Mouse (Mus musculus) MEL (cell line): ENCODE data around the gene Nccrp1. TPM values are rescaled to one million over a fixed set of nuclear protein-coding genes. Genes with fewer than 3 reads are reported as not detected.

Experiments
- DNase-seq: peaks from one replicate; pipeline ENCODE4 v3.0.0; 2011; ENCODE audit warnings: low read depth, low spot score
- H3K27ac ChIP-seq: 2 replicates; pipeline ENCODE4 v1.5.1; 2012; ENCODE audit warnings: low read depth, mild to moderate bottlenecking, control low read depth, low read length, moderate library complexity; ENCODE audit not compliant: control insufficient read depth
- H3K27me3 ChIP-seq, 2 experiments: fragments of 150-350 bp in 1 of 2; sonication (generic) in 1 of 2; 2 replicates each; pipeline ENCODE4 v1.6.1; 2012; ENCODE audit warnings: low read length in 2 of 2, mild to moderate bottlenecking in 2 of 2, improper control_type of control experiment in 1 of 2, moderate library complexity in 1 of 2; ENCODE audit not compliant: insufficient read depth in 2 of 2, control insufficient read depth in 1 of 2
- H3K36me3 ChIP-seq, 2 experiments: 2 replicates each; pipeline ENCODE4 v1.6.1; 2012 to 2014; ENCODE audit warnings: low read length in 2 of 2, improper control_type of control experiment in 1 of 2, inconsistent platforms in 1 of 2, mild to moderate bottlenecking in 1 of 2; ENCODE audit not compliant: insufficient read depth in 2 of 2, control insufficient read depth in 1 of 2
- H3K4me1 ChIP-seq, 2 experiments: fragments of 150-350 bp in 1 of 2; sonication (generic) in 1 of 2; 2 replicates each; pipeline ENCODE4 v1.6.1; 2012; ENCODE audit warnings: low read length in 2 of 2, improper control_type of control experiment in 1 of 2, mild to moderate bottlenecking in 1 of 2; ENCODE audit not compliant: insufficient read depth in 2 of 2, control insufficient read depth in 1 of 2
- H3K4me3 ChIP-seq, 2 experiments: fragments of 150-350 bp in 1 of 2; sonication (generic) in 1 of 2; 2 replicates each; pipeline ENCODE4 v1.5.1; 2012; ENCODE audit warnings: low read depth in 2 of 2, low read length in 2 of 2, mild to moderate bottlenecking in 2 of 2, moderate library complexity in 2 of 2, control low read depth in 1 of 2, improper control_type of control experiment in 1 of 2; ENCODE audit not compliant: control insufficient read depth in 1 of 2, insufficient read depth in 1 of 2
- H3K79me2 ChIP-seq: 2 replicates; pipeline ENCODE4 v1.6.1; 2012; ENCODE audit warnings: mild to moderate bottlenecking, low read length, moderate library complexity; ENCODE audit not compliant: control insufficient read depth, poor library complexity, insufficient read depth
- H3K9ac ChIP-seq: 2 replicates; pipeline ENCODE4 v1.6.1; 2012; ENCODE audit warnings: low read depth, mild to moderate bottlenecking, control low read depth, low read length, moderate library complexity; ENCODE audit not compliant: control insufficient read depth, poor library complexity, severe bottlenecking
- H3K9me3 ChIP-seq: fragments of 150-350 bp; sonication (generic); replicated peaks from 2 replicates; pipeline ENCODE4 v1.6.1; 2012; ENCODE audit warnings: mild to moderate bottlenecking, low read length, improper control_type of control experiment, moderate library complexity; ENCODE audit not compliant: insufficient read depth
- CHD1 ChIP-seq: IDR thresholded peaks from 2 replicates; pipeline ENCODE4 v1.6.1; 2012; ENCODE audit warnings: low read depth, mild to moderate bottlenecking, inconsistent platforms, low read length, improper control_type of control experiment
- CHD2 ChIP-seq: IDR thresholded peaks from 2 replicates; pipeline ENCODE4 v1.6.1; 2011; ENCODE audit warnings: low read length, improper control_type of control experiment
- CTCF ChIP-seq, 3 experiments: IDR thresholded peaks in 2 of 3; conservative IDR thresholded peaks in 1 of 3; 2 replicates each; pipeline ENCODE4 v1.5.1; 2011 to 2012; ENCODE audit warnings: low read length in 3 of 3, low read depth in 2 of 3, mild to moderate bottlenecking in 2 of 3, improper control_type of control experiment in 1 of 3, inconsistent platforms in 1 of 3, mixed read lengths in 1 of 3, moderate library complexity in 1 of 3; ENCODE audit not compliant: control insufficient read depth in 1 of 3, insufficient read depth in 1 of 3, poor library complexity in 1 of 3, severe bottlenecking in 1 of 3
- EP300 ChIP-seq, 2 experiments: IDR thresholded peaks; 2 replicates each; pipeline ENCODE4 v1.6.1; 2011; ENCODE audit warnings: improper control_type of control experiment in 2 of 2, low read length in 2 of 2, low read depth in 1 of 2, mild to moderate bottlenecking in 1 of 2
- ETS1 ChIP-seq: IDR thresholded peaks from 2 replicates; pipeline ENCODE4 v1.6.1; 2012; ENCODE audit warnings: low read depth, mild to moderate bottlenecking, inconsistent platforms, low read length, improper control_type of control experiment, moderate library complexity
- GABPA ChIP-seq: IDR thresholded peaks from 2 replicates; pipeline ENCODE4 v1.6.1; 2012; ENCODE audit warnings: low read depth, mild to moderate bottlenecking, inconsistent platforms, low read length, improper control_type of control experiment, moderate library complexity
- KAT2A ChIP-seq: conservative IDR thresholded peaks from 2 replicates; pipeline ENCODE4 v1.6.1; 2012; ENCODE audit warnings: low read depth, low read length, improper control_type of control experiment, inconsistent platforms
- MAX ChIP-seq: IDR thresholded peaks from 2 replicates; pipeline ENCODE4 v1.6.1; 2011; ENCODE audit warnings: low read length, improper control_type of control experiment
- MAZ ChIP-seq: IDR thresholded peaks from 2 replicates; pipeline ENCODE4 v1.6.1; 2012; ENCODE audit warnings: low read depth, mild to moderate bottlenecking, inconsistent platforms, low read length, improper control_type of control experiment
- MEF2A ChIP-seq: IDR thresholded peaks from 2 replicates; pipeline ENCODE4 v1.6.1; 2014; ENCODE audit warnings: low read depth, mild to moderate bottlenecking, inconsistent platforms, low read length, improper control_type of control experiment; ENCODE audit not compliant: poor library complexity, insufficient replicate concordance, severe bottlenecking; ENCODE audit errors: extremely low read depth
- MXI1 ChIP-seq: IDR thresholded peaks from 2 replicates; pipeline ENCODE4 v1.6.1; 2011; ENCODE audit warnings: mild to moderate bottlenecking, low read depth, low read length, improper control_type of control experiment
- MYC ChIP-seq: IDR thresholded peaks from 2 replicates; pipeline ENCODE4 v1.6.1; 2011; ENCODE audit warnings: low read depth, mild to moderate bottlenecking, low read length, improper control_type of control experiment, moderate library complexity
- NELFE ChIP-seq: IDR thresholded peaks from 2 replicates; pipeline ENCODE4 v1.6.1; 2011; ENCODE audit warnings: low read depth, low read length, improper control_type of control experiment
- NRF1 ChIP-seq: IDR thresholded peaks from 2 replicates; pipeline ENCODE4 v1.6.1; 2014; ENCODE audit warnings: low read depth, mild to moderate bottlenecking, inconsistent platforms, low read length, improper control_type of control experiment, moderate library complexity; ENCODE audit not compliant: poor library complexity, insufficient read depth, severe bottlenecking
- POLR2A ChIP-seq, 2 experiments: IDR thresholded peaks; 2 replicates each; pipeline ENCODE4 v1.6.1; 2011 to 2012; ENCODE audit warnings: low read length in 2 of 2, mild to moderate bottlenecking in 2 of 2, control low read depth in 1 of 2, improper control_type of control experiment in 1 of 2, low read depth in 1 of 2, moderate library complexity in 1 of 2; ENCODE audit not compliant: control insufficient read depth in 1 of 2, insufficient read depth in 1 of 2, poor library complexity in 1 of 2
- POLR2AphosphoS2 ChIP-seq: IDR thresholded peaks from 2 replicates; pipeline ENCODE4 v1.6.1; 2011; ENCODE audit warnings: low read length, improper control_type of control experiment
- RAD21 ChIP-seq: IDR thresholded peaks from 2 replicates; pipeline ENCODE4 v1.6.1; 2011; ENCODE audit warnings: mild to moderate bottlenecking, low read depth, low read length, improper control_type of control experiment
- RCOR1 ChIP-seq: IDR thresholded peaks from 2 replicates; pipeline ENCODE4 v1.6.1; 2012; ENCODE audit warnings: low read depth, mild to moderate bottlenecking, inconsistent platforms, low read length, improper control_type of control experiment
- SMC3 ChIP-seq: IDR thresholded peaks from 2 replicates; pipeline ENCODE4 v1.6.1; 2011; ENCODE audit warnings: low read depth, low read length, improper control_type of control experiment
- TAL1 ChIP-seq: IDR thresholded peaks from 2 replicates; pipeline ENCODE4 v1.6.1; 2012; ENCODE audit warnings: mild to moderate bottlenecking, inconsistent platforms, low read length, moderate library complexity, mixed read lengths
- TBP ChIP-seq: IDR thresholded peaks from 2 replicates; pipeline ENCODE4 v1.8.0; 2011; ENCODE audit warnings: low read depth, low read length, improper control_type of control experiment
- USF1 ChIP-seq: IDR thresholded peaks from 2 replicates; pipeline ENCODE4 v1.6.1; 2014; ENCODE audit warnings: low read depth, mild to moderate bottlenecking, inconsistent platforms, low read length, improper control_type of control experiment, moderate library complexity
- USF2 ChIP-seq, 2 experiments: IDR thresholded peaks; 2 replicates each; pipeline ENCODE4 v1.6.1; 2011 to 2012; ENCODE audit warnings: improper control_type of control experiment in 2 of 2, low read length in 2 of 2, borderline replicate concordance in 1 of 2, inconsistent platforms in 1 of 2, low read depth in 1 of 2, mild to moderate bottlenecking in 1 of 2; ENCODE audit not compliant: insufficient read depth in 1 of 2
- ZC3H11A ChIP-seq: IDR thresholded peaks from 2 replicates; pipeline ENCODE4 v1.6.1; 2012; ENCODE audit warnings: low read depth, mild to moderate bottlenecking, inconsistent platforms, low read length, improper control_type of control experiment
- ZNF384 ChIP-seq: IDR thresholded peaks from 2 replicates; pipeline ENCODE4 v1.6.1; 2012; ENCODE audit warnings: low read depth, mild to moderate bottlenecking, inconsistent platforms, low read length, improper control_type of control experiment
- polyA plus RNA-seq, 2 experiments: library from polyadenylated mRNA; stranded (reverse) in 1 of 2; unstranded in 1 of 2; fragments of >175 nt in 1 of 2; fragments of >200 nt in 1 of 2; gene quantifications; 2 replicates each; pipeline versions ENCODE4 v1.2.1 to v1.2.4; 2012; ENCODE audit warnings: low replicate concordance in 2 of 2, low read depth in 1 of 2; ENCODE audit not compliant: insufficient read length in 2 of 2, insufficient read depth in 1 of 2, missing spikeins in 1 of 2
- total RNA-seq: library from RNA; depleted of rRNA; stranded (reverse); fragments of 300-350 nt; gene quantifications from 2 replicates; pipeline ENCODE4 v1.2.3, GENCODE M21; 2012

The Nccrp1 gene
- total and polyA plus RNA-seq, 3 experiments, result not detected

DNA sequence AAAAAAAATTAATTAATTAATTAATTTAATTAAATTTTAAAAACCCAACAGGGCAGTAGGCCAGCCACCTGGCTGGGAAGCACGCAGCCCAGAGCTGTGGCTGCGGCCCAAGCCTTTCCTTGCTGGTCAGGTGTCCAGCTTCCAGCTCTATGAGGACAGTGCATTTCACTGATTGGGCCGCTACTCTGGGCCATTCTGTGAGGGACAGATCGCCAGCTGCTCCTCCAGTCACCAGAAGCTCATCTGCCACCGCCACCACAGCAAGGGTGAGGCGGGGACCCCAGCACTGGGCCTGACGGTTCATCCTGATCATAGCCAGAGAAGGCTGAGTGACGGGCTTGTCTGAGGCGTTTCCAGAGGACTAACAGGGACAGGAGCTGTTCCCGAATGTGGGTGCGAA is 14.9 kb upstream of the Nccrp1 start:
- no peaks in the 10 kb centered on the region for H3K79me2 ChIP-seq

DNA sequence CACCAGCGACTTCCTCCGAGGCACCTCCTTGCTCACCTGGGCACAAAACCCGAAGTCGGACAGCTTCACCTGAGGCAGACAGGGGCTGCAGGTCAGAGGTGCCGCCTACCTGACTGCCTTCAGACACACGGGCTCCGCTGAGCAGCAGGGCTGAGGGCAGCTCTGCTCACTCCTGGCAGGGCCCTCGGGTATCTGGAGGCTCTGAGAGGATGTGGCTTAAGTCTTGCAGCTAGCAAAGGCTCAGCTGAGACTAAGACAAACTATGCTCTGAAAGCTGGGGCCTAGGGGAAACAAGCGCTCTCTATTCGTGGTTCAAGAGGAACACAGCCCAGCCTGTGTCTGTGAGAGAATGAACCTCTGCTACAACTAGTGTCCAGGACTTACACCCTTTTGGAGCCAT is 13.8 kb upstream of the Nccrp1 start:
- no peak overlapping the region for H3K27ac ChIP-seq
- no peaks in the 10 kb centered on the region for H3K79me2 ChIP-seq
- TF ChIP-seq MEF2A (no peak), POLR2A (IDR thresholded peaks at IDR 0.05; ENCODE audit: control insufficient read depth in 1 of 2, insufficient read depth in 1 of 2, low read depth in 1 of 2, low read length in 2 of 2, poor library complexity in 1 of 2) (no peak), ZC3H11A (no peak), USF2 (IDR thresholded peaks at IDR 0.05; ENCODE audit: borderline replicate concordance in 1 of 2, insufficient read depth in 1 of 2, low read depth in 1 of 2, low read length in 2 of 2) (no peak), TAL1 (no peak), SMC3 (no peak), NRF1 (no peak), ETS1 (no peak)
- TF ChIP-seq, all 39 proteins: peak for 0
- Histone ChIP-seq H3K36me3 (no peaks in the 10 kb centered on the region), H3K4me1 (no peaks in the 10 kb centered on the region), H3K4me3 (no peak overlapping the region), H3K27me3 (no peaks in the 10 kb centered on the region), H3K9ac (no peak overlapping the region), H3K9me3 (no peaks in the 10 kb centered on the region)
- DNase-seq, result no peak

More for the DNA sequence above, 14.9 kb upstream of the Nccrp1 start:
- H3K27me3 ChIP-seq, result no peaks in the 10 kb centered on the region
- DNase-seq, result no peak
- no peaks in the 10 kb centered on the region for H3K4me1 ChIP-seq
- no peaks in the 10 kb centered on the region for H3K9me3 ChIP-seq
- H3K4me3 ChIP-seq, result no peak overlapping the region
- no peak for TF ChIP-seq GABPA
- TF ChIP-seq MAX, result no peak
- no peak for TF ChIP-seq NELFE
- no peak for TF ChIP-seq RAD21
- no peak for TF ChIP-seq ZNF384
- TF ChIP-seq POLR2AphosphoS2, result no peak
- TF ChIP-seq SMC3, result no peak
- TF ChIP-seq MAZ, result no peak
- TF ChIP-seq RCOR1, result no peak
- TF ChIP-seq CHD2, result no peak
- TF ChIP-seq MXI1, result no peak
- no peak for TF ChIP-seq USF1
- TF ChIP-seq KAT2A, result no peak
- TF ChIP-seq MYC, result no peak
- no peak for TF ChIP-seq TBP
- TF ChIP-seq EP300 (IDR thresholded peaks at IDR 0.05; ENCODE audit: low read depth in 1 of 2, low read length in 2 of 2), result no peak
- TF ChIP-seq CHD1, result no peak
- TF ChIP-seq CTCF (IDR thresholded peaks at IDR 0.05 in 2 of 3, conservative IDR thresholded peaks at IDR 0.05 in 1 of 3; ENCODE audit: control insufficient read depth in 1 of 3, insufficient read depth in 1 of 3, low read depth in 2 of 3, low read length in 3 of 3, poor library complexity in 1 of 3, severe bottlenecking in 1 of 3), result no peak
- no peak overlapping the region for H3K9ac ChIP-seq
- no peak overlapping the region for H3K27ac ChIP-seq
- no peaks in the 10 kb centered on the region; a peak in 1 of 4 replicates for H3K36me3 ChIP-seq
